Mouse (Mus musculus): Measurements from ENCODE around the gene Mblac1.

DNA sequence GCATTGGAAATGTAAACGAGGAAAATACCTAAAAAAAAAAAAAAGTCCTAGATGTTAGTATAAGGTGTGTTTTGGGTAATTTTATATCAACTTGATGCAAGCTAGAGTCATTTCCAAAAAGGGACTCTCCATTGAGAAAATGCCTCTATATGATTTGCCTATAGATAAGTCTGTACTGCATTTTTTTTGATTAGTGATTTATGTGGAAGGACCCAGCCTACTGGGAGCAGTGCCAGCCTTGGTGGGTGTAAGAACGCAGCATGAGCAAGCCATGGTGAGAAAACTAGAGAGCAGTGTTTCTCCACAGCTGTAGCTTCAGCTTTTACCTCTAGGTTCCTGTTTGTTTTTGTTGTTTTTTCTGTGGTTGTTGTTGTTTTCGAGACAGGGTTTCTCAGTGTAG lies 29.2 kb downstream of the Mblac1 start:
- TF ChIP-seq POLR2A (IDR thresholded peaks at IDR 0.05; ENCODE audit: insufficient read depth, low read length) (no peak), CTCF (IDR thresholded peaks at IDR 0.05; ENCODE audit: low read depth, low read length) (no peak), EP300 (IDR thresholded peaks at IDR 0.05; ENCODE audit: insufficient read depth, low read depth, low read length) (no peak)
